Mouse (Mus musculus): ENCODE data around the gene Tbc1d8. TPM values are rescaled to one million over a fixed set of nuclear protein-coding genes. Genes with fewer than 3 reads are reported as not detected.

The Tbc1d8 gene
- polyA plus RNA-seq, 1 experiment = 5.8 TPM

GRCm38 (mm10) chr1:39399228-39399627, 79.3 kb downstream of the Tbc1d8 start:
- no peak overlapping the region for H3K4me2 ChIP-seq (ENCODE audit: low read depth)
- H3K4me3 ChIP-seq = no peak overlapping the region
- H3K36me3 ChIP-seq (ENCODE audit: control insufficient read depth, insufficient read depth) = no peaks in the 10 kb centered on the region
- H3K79me2 ChIP-seq (ENCODE audit: control insufficient read depth, insufficient read depth) = no peaks in the 10 kb centered on the region
- H3K27me3 ChIP-seq (ENCODE audit: control insufficient read depth, insufficient read depth, insufficient read length) = peaks cover 11% of the 10 kb centered on the region
- H3ac ChIP-seq (ENCODE audit: control insufficient read depth, insufficient read length) = no peak overlapping the region
- TF ChIP-seq CEBPB (IDR thresholded peaks at IDR 0.05; ENCODE audit: insufficient read depth, poor library complexity, severe bottlenecking) (no peak), TCF3 (IDR thresholded peaks at IDR 0.05; ENCODE audit: insufficient read length, low read depth) (no peak), MYOG (IDR thresholded peaks at IDR 0.05; ENCODE audit: control insufficient read depth in 1 of 3, insufficient read depth in 1 of 3, insufficient read length in 2 of 3, low read depth in 2 of 3) (no peak), E2F4 (IDR thresholded peaks at IDR 0.05; ENCODE audit: insufficient read depth) (no peak), POLR2A (IDR thresholded peaks at IDR 0.05; ENCODE audit: insufficient read length, low read depth) (no peak), USF1 (IDR thresholded peaks at IDR 0.05; ENCODE audit: low read depth) (no peak), SRF (IDR thresholded peaks at IDR 0.05; ENCODE audit: control insufficient read depth, insufficient read length, low read depth) (no peak), POLR2AphosphoS2 (IDR thresholded peaks at IDR 0.05; ENCODE audit: insufficient read length, low read depth) (no peak), REST (IDR thresholded peaks at IDR 0.05; ENCODE audit: insufficient read depth, insufficient read length) (no peak), MAX (IDR thresholded peaks at IDR 0.05; ENCODE audit: low read depth) (no peak), MYOD1 (IDR thresholded peaks at IDR 0.05; ENCODE audit: control insufficient read depth in 1 of 3, insufficient read length in 2 of 3, low read depth in 2 of 3) (no peak), TCF12 (IDR thresholded peaks at IDR 0.05; ENCODE audit: insufficient read depth, poor library complexity, severe bottlenecking) (no peak)

- Histone ChIP-seq H3K4me2 (ENCODE audit: low read depth) (no peak overlapping the region), H3ac (ENCODE audit: control insufficient read depth, insufficient read length) (no peak overlapping the region), H3K36me3 (ENCODE audit: control insufficient read depth, insufficient read depth) (no peaks in the 10 kb centered on the region), H3K27me3 (ENCODE audit: control insufficient read depth, insufficient read depth, insufficient read length) (peaks cover 7% of the 10 kb centered on the region), H3K4me3 (no peak overlapping the region), H3K79me2 (ENCODE audit: control insufficient read depth, insufficient read depth) (no peaks in the 10 kb centered on the region)
- no peak for TF ChIP-seq E2F4 (IDR thresholded peaks at IDR 0.05; ENCODE audit: insufficient read depth)
- no peak for TF ChIP-seq CEBPB (IDR thresholded peaks at IDR 0.05; ENCODE audit: insufficient read depth, poor library complexity, severe bottlenecking)
- TF ChIP-seq MYOG (IDR thresholded peaks at IDR 0.05; ENCODE audit: control insufficient read depth in 1 of 3, insufficient read depth in 1 of 3, insufficient read length in 2 of 3, low read depth in 2 of 3) = no peak
- TF ChIP-seq POLR2AphosphoS2 (IDR thresholded peaks at IDR 0.05; ENCODE audit: insufficient read length, low read depth) = no peak
- TF ChIP-seq REST (IDR thresholded peaks at IDR 0.05; ENCODE audit: insufficient read depth, insufficient read length) = no peak
- no peak for TF ChIP-seq MAX (IDR thresholded peaks at IDR 0.05; ENCODE audit: low read depth)
- no peak for TF ChIP-seq USF1 (IDR thresholded peaks at IDR 0.05; ENCODE audit: low read depth)
- TF ChIP-seq TCF3 (IDR thresholded peaks at IDR 0.05; ENCODE audit: insufficient read length, low read depth) = no peak
- TF ChIP-seq MYOD1 (IDR thresholded peaks at IDR 0.05; ENCODE audit: control insufficient read depth in 1 of 3, insufficient read length in 2 of 3, low read depth in 2 of 3) = no peak
- no peak for TF ChIP-seq SRF (IDR thresholded peaks at IDR 0.05; ENCODE audit: control insufficient read depth, insufficient read length, low read depth)
- no peak for TF ChIP-seq TCF12 (IDR thresholded peaks at IDR 0.05; ENCODE audit: insufficient read depth, poor library complexity, severe bottlenecking)
- no peak for TF ChIP-seq POLR2A (IDR thresholded peaks at IDR 0.05; ENCODE audit: insufficient read length, low read depth)
Measured at GRCm38 (mm10) chr1:39398284-39398683, 80.3 kb downstream of the Tbc1d8 start.

DNA sequence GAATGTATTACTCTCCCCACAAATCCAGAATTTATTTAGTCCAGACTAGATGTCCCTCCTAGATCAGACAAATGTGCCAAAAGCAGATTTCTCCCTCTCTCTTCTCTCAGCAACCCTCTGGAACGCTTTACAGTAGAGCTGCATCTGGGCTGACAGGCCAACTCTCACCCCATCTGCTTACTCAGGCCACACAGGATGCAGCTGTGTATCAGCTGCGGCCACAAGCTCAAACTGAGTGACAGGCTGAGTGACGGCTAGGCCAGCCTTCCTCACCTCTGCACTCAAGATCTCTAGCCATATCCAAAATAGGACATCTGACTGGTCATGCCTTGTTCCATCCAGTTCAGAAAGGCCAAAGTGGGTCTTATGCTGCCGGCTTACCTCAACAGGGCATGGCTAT, 82.2 kb downstream of the Tbc1d8 start:
- Histone ChIP-seq H3ac (ENCODE audit: control insufficient read depth, insufficient read length) (no peak overlapping the region), H3K27me3 (ENCODE audit: control insufficient read depth, insufficient read depth, insufficient read length) (no peaks in the 10 kb centered on the region), H3K36me3 (ENCODE audit: control insufficient read depth, insufficient read depth) (no peaks in the 10 kb centered on the region), H3K79me2 (ENCODE audit: control insufficient read depth, insufficient read depth) (no peaks in the 10 kb centered on the region), H3K4me3 (no peak overlapping the region), H3K4me2 (ENCODE audit: low read depth) (no peak overlapping the region)
- TF ChIP-seq SRF (IDR thresholded peaks at IDR 0.05; ENCODE audit: control insufficient read depth, insufficient read length, low read depth) (no peak), CEBPB (IDR thresholded peaks at IDR 0.05; ENCODE audit: insufficient read depth, poor library complexity, severe bottlenecking) (no peak), POLR2AphosphoS2 (IDR thresholded peaks at IDR 0.05; ENCODE audit: insufficient read length, low read depth) (no peak), POLR2A (IDR thresholded peaks at IDR 0.05; ENCODE audit: insufficient read length, low read depth) (no peak), MYOG (IDR thresholded peaks at IDR 0.05; ENCODE audit: control insufficient read depth in 1 of 3, insufficient read depth in 1 of 3, insufficient read length in 2 of 3, low read depth in 2 of 3) (peak in 1 of 3 experiments; percentile 38), MAX (IDR thresholded peaks at IDR 0.05; ENCODE audit: low read depth) (no peak), REST (IDR thresholded peaks at IDR 0.05; ENCODE audit: insufficient read depth, insufficient read length) (no peak), MYOD1 (IDR thresholded peaks at IDR 0.05; ENCODE audit: control insufficient read depth in 1 of 3, insufficient read length in 2 of 3, low read depth in 2 of 3) (peak in 1 of 3 experiments; percentile 80)

- TF ChIP-seq MAX (IDR thresholded peaks at IDR 0.05; ENCODE audit: low read depth) = no peak
- no peak for TF ChIP-seq REST (IDR thresholded peaks at IDR 0.05; ENCODE audit: insufficient read depth, insufficient read length)
- no peak for TF ChIP-seq MYOG (IDR thresholded peaks at IDR 0.05; ENCODE audit: control insufficient read depth in 1 of 3, insufficient read depth in 1 of 3, insufficient read length in 2 of 3, low read depth in 2 of 3)
- TF ChIP-seq SRF (IDR thresholded peaks at IDR 0.05; ENCODE audit: control insufficient read depth, insufficient read length, low read depth) = no peak
- TF ChIP-seq E2F4 (IDR thresholded peaks at IDR 0.05; ENCODE audit: insufficient read depth) = no peak
- no peak for TF ChIP-seq MYOD1 (IDR thresholded peaks at IDR 0.05; ENCODE audit: control insufficient read depth in 1 of 3, insufficient read length in 2 of 3, low read depth in 2 of 3)
- TF ChIP-seq TCF3 (IDR thresholded peaks at IDR 0.05; ENCODE audit: insufficient read length, low read depth) = no peak
- no peak for TF ChIP-seq POLR2AphosphoS2 (IDR thresholded peaks at IDR 0.05; ENCODE audit: insufficient read length, low read depth)
- TF ChIP-seq CEBPB (IDR thresholded peaks at IDR 0.05; ENCODE audit: insufficient read depth, poor library complexity, severe bottlenecking) = no peak
- no peak for TF ChIP-seq TCF12 (IDR thresholded peaks at IDR 0.05; ENCODE audit: insufficient read depth, poor library complexity, severe bottlenecking)
- no peak for TF ChIP-seq USF1 (IDR thresholded peaks at IDR 0.05; ENCODE audit: low read depth)
- no peak for TF ChIP-seq POLR2A (IDR thresholded peaks at IDR 0.05; ENCODE audit: insufficient read length, low read depth)
- peaks cover 5% of the 10 kb centered on the region for H3K27me3 ChIP-seq (ENCODE audit: control insufficient read depth, insufficient read depth, insufficient read length)
- no peak overlapping the region for H3K4me2 ChIP-seq (ENCODE audit: low read depth)
Measured at GRCm38 (mm10) chr1:39394650-39395049, 83.9 kb downstream of the Tbc1d8 start.

More at GRCm38 (mm10) chr1:39394650-39395049, 83.9 kb downstream of the Tbc1d8 start:
- Histone ChIP-seq H3K79me2 (ENCODE audit: control insufficient read depth, insufficient read depth) (no peaks in the 10 kb centered on the region), H3K4me3 (no peak overlapping the region), H3ac (ENCODE audit: control insufficient read depth, insufficient read length) (no peak overlapping the region), H3K36me3 (ENCODE audit: control insufficient read depth, insufficient read depth) (no peaks in the 10 kb centered on the region)

Measured in myocyte (in vitro differentiated cells).